ENCODE assay signal across 17 mouse cellular contexts in the genomic region with DNA sequence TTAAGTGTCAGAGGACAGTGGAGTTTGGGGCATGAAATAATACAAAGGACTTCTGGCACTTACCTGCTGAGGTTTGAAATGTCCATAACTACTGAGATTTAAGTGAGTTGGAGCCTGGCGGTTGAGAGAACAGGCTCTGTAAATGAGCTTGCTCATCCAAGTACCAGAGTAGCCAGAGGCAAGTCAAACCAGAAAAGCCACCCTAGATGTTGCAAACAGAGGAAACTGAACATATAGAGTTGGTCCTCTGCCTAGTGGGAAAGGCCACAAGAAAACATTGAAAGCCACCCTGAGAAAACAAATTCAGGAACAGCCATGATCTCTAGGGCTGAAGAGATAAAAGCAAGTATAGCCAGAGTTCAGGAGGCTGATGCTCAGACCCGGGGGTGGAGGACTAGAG.
"Had no signal": no experiment of that assay in that cellular context is flagged by ENCODE, and none has a peak within 500 bp of the region (broad histone marks: within the 10 kb centered on the region; RNA-seq: fewer than 3 reads in every experiment).

No protein-coding gene starts in this region.

- DNase-seq: cerebellum, adult 2 months; cerebellum, adult 8-10 months; cerebellum, adult 9-10 months; cerebellum, adult 9-11 months; cerebellum, postnatal 10 days; cerebellum, postnatal 14 days; cerebellum, postnatal 25 days; cerebellum, postnatal 36 days; embryo, embryonic 11 days; forebrain, postnatal 0 days; gastrocnemius, adult 2 months; gastrocnemius, postnatal 10 days; gastrocnemius, postnatal 14 days; gastrocnemius, postnatal 25 days; gastrocnemius, postnatal 36 days; heart, adult 18-20 months; heart, adult 2 months had no signal
